Mouse (Mus musculus) macrophage (primary cell): ENCODE measurements around the gene Ranbp6. TPM values are rescaled to one million over a fixed set of nuclear protein-coding genes. Genes with fewer than 3 reads are reported as not detected.

ENCODE experiments used
- polyA plus RNA-seq: library from polyadenylated mRNA; stranded (reverse); fragments of 250-400 nt; gene quantifications from 3 replicates; pipeline ENCODE4 v1.2.4, GENCODE M21; 2018; ENCODE audit warnings: inconsistent platforms

Gene Ranbp6
- polyA plus RNA-seq, 1 experiment from 2014 or later = 6.2 TPM

Other genes with a start within 250 kb of the Ranbp6 start
- gene Ermp1, start 164.6 kb downstream of the Ranbp6 start, polyA plus RNA-seq = 8.3 to 25.2 TPM (median 13.2 TPM) in 3 replicates
- 0.34 TPM in 1 of 3 replicates, not detected in the others for gene Mlana, start 115.2 kb downstream of the Ranbp6 start, polyA plus RNA-seq
- 10.2 to 17.7 TPM (median 10.6 TPM) in 3 replicates for gene 9930021J03Rik, start 7.0 kb downstream of the Ranbp6 start, polyA plus RNA-seq
- gene Il33, start 112.1 kb upstream of the Ranbp6 start, polyA plus RNA-seq = not detected in 3 replicates
- not detected in 3 replicates for gene Trpd52l3, start 190.8 kb upstream of the Ranbp6 start, polyA plus RNA-seq
- gene Uhrf2, start 217.5 kb upstream of the Ranbp6 start, polyA plus RNA-seq = 43.7 to 57.4 TPM (median 51.4 TPM) in 3 replicates